Mouse (Mus musculus): ENCODE results near the gene Areg.
A peak's percentile ranks its signal among the peaks of the same experiment; 100 is the strongest.

The Areg gene

GRCm38 (mm10) chr5:91139446-91139873, at the start of gene Areg:
Gene Areg, plus strand, starts transcription at chr5:91139599.
- DNase-seq (ENCODE audit: low read depth, low spot score): peak; percentile 22

- no peak for DNase-seq (ENCODE audit: low read depth, low spot score)
Measured at GRCm38 (mm10) chr5:91090301-91090700, 49.1 kb upstream of the Areg start.

- no peak for DNase-seq (ENCODE audit: low read depth, low spot score)
Measured at GRCm38 (mm10) chr5:91097911-91098614, 41.3 kb upstream of the Areg start.

GRCm38 (mm10) chr5:91101742-91102141, 37.7 kb upstream of the Areg start:
- no peak for DNase-seq (ENCODE audit: low read depth, low spot score)

DNA sequence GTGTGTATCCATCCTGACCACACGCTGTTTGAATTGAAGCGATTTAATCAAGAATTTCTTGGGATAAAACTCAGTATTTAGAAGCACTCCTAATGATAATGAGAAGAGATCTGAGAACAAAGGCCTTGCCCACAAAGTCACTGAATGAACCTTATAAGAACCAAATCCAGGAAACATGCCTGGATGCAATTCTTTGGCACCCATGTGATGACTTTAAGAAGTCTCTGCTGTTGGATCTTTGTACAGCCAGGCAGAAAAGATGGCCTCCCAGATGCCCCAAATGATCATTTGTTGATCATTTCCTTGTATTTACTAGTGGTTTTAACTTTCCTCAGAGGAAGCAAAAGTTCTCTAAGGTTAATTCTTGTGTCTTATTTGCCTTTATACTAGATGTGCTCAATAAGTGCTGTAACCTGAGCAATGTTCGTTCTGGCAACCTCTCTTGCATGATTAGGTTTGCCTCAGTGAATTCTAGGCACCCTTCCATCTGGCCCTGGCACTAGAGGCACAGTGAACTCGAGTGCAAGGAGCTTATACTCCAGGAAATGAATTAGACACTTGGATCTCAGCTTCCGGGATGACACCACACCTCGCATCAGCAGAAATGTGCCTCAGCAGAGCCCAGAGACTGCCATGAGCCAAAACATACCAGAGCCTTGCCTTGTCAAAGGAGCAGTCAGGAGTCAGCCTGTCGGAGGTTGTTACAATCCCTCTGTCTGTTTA, 35.3 kb upstream of the Areg start:
- DNase-seq (ENCODE audit: low read depth, low spot score): no peak

DNA sequence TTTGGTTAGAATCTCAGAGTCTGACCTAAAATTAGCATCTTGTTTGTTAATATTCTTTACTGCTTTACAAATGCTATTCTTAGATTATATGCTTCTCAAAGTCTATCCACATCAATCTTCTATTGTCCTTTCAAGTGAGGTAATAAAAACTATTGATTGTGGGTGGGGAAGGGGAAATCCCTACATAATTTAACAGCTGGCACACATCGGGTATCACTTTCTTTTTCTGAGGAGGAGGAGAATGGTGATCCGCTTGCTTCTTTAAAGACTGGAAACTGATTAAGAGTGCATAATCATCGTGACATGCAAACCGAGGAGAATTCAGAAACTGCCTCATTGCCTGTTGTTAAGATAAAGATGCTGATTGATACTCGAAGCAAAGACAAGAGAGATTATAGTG, 33.2 kb upstream of the Areg start:
- DNase-seq (ENCODE audit: low read depth, low spot score): no peak

GRCm38 (mm10) chr5:91110023-91110670, 29.3 kb upstream of the Areg start:
- no peak for DNase-seq (ENCODE audit: low read depth, low spot score)

DNA sequence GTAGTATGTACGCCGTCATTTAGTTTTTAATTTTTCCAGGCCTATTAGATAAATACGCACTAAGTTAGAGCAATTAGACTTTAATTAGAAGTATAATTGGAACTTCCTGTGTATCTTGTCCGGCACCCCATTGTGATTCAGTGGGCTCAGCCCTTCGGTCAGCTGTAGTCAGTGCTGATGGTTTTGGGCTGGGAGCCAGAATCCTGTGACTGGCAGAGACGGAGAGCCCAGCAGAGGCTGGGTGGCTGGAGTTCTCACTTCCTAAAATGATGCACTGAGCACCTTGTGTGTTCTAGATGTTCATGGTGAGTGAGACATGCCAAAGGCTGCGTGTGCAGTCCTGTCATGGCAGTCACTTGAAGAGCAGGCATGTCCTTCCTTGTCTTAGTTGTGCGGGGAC, 28.4 kb upstream of the Areg start:
- DNase-seq (ENCODE audit: low read depth, low spot score): no peak

DNA sequence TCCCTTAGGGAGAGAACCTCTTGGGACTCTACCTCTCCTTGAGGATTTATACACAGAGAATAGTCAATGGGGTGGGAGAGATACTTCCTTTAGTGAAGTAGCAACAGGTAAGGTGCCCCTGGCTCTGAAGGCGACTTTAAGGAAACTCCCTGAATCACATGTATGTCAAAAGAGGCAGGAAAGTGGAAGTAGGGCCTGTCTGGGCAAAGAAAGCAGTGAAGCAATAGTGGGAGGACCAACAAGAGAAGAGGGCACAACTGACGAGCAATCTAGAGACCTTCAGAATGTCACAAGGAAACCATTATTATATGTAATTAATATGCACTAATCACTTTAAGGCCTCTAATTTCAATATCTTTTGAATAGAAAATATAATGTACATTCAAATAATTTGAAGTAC, 25.4 kb upstream of the Areg start:
- DNase-seq (ENCODE audit: low read depth, low spot score): no peak

DNA sequence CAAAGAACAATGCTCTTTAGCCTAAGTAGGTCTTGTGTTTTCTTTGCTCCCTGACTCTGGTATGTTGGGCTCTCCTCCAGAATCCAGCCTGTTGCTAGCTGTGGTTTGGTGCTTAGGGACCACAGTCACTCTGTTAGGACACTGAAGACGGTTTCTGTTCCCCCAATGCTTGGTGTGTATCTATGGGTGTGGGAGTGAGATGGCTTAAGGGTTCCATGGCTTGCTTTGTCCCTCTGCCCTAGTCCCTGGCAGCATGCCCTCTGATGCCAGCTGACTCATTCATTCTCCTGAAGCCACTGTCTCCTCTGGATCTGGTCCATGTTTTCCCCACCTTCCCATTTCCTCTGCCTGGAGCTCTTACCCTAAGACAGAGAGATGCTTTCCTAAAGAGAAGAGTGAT, 24.8 kb upstream of the Areg start:
- DNase-seq (ENCODE audit: low read depth, low spot score): no peak

GRCm38 (mm10) chr5:91118618-91119017, 20.8 kb upstream of the Areg start:
- no peak for DNase-seq (ENCODE audit: low read depth, low spot score)

DNA sequence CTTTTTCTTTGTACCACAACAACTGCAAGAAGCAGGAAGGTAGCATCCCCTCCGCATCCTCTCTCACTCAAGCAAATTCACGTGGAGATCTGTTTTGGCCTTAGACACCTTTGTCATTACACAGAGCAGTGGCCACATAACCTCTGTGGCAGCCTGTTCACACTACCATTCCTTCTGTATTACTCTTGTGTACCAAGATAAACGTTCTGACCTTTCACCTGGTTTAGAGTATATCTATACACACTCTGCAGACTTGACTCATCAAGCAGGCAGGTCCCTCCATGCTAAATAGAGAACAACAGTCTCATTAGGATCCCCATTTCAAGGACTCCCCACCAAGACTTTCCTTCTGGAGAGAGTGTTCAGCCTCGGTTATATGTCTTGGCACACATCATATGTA, 16.0 kb upstream of the Areg start:
- DNase-seq (ENCODE audit: low read depth, low spot score): no peak

GRCm38 (mm10) chr5:91124140-91124539, 15.3 kb upstream of the Areg start:
- DNase-seq (ENCODE audit: low read depth, low spot score): no peak

GRCm38 (mm10) chr5:91126623-91127022, 12.8 kb upstream of the Areg start:
- DNase-seq (ENCODE audit: low read depth, low spot score): no peak

GRCm38 (mm10) chr5:91134961-91135360, 4.4 kb upstream of the Areg start:
- no peak for DNase-seq (ENCODE audit: low read depth, low spot score)

GRCm38 (mm10) chr5:91138970-91139369, 429 bp upstream of the Areg start:
- no peak for DNase-seq (ENCODE audit: low read depth, low spot score)

- no peak for DNase-seq (ENCODE audit: low read depth, low spot score)
Measured at GRCm38 (mm10) chr5:91140896-91141448, 1.6 kb downstream of the Areg start.

DNA sequence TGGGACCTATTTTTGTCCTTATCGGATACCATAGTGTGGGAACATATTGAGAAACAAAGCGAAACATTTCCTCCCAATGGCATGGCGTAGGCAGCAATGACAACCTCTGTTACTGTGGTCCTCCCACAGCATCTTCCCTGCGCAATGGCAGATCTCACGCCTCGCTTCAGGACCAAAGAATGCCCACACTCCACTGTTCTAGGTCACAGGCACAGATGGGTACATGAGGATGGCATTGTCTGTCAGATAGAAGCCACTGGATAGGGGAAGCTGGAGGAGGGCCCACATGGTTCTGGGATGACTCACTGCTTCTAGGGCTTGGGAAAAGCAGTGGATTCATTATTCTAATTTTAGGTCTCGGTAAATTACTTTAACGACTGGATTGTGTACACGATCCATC, 5.6 kb downstream of the Areg start:
- no peak for DNase-seq (ENCODE audit: low read depth, low spot score)

DNA sequence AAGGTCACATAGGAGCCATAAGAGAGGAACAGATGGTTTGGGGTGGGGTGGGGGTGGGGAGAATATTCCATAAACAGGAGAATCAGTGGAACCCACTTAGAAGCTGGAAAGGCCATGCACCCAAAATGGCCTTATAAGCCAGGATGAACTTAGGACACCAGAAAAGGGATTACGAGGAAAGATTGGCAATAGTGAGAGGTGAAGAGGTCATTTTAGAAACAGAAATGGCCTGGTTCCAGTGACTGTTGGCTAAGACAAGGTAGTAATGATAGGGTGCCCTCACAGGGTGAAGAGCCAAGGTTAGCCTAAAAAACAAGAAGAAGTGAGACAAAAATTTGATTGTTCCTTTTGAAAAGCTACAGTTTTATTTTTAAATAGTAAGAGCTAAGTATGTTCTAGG, 7.6 kb downstream of the Areg start:
- DNase-seq (ENCODE audit: low read depth, low spot score): no peak

DNA sequence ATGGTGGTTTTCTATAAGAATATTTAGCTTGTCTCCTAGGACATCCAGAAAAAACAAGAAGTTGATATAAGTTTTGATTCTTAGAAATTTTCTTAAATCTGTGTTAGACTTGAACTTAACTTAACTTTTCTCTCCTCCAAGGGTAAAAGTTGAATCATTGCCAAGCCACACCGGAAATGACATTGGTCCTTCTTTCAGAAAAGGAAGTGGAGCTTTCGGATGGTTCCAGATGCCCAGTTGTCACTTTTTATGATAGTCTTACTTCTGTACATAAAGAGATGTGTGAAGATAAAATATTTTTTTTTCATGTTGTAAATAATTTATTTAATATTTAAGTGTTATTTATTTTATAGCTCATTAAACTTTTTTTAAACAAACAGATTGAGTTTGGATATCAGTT, 8.7 kb downstream of the Areg start:
- DNase-seq (ENCODE audit: low read depth, low spot score): no peak

DNA sequence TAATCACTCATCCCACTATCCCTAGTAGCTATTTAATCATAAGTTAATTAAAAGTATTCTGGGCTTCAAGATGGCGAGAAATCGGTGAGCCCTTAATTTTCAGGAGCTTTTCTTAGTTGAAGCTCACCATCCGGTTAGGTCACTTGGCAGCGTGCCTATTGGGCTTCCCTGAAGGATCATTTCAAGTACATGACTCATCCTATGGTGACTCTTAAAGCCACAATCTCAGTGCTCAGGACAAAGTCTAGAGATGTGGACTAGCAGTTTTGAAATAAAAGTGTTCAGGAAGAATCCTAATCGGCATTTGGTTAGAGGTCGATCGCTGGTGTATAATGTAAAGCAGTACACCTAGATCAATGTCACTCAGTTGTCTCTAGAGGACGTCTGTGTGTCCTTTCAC, 17.3 kb downstream of the Areg start:
- no peak for DNase-seq (ENCODE audit: low read depth, low spot score)

DNA sequence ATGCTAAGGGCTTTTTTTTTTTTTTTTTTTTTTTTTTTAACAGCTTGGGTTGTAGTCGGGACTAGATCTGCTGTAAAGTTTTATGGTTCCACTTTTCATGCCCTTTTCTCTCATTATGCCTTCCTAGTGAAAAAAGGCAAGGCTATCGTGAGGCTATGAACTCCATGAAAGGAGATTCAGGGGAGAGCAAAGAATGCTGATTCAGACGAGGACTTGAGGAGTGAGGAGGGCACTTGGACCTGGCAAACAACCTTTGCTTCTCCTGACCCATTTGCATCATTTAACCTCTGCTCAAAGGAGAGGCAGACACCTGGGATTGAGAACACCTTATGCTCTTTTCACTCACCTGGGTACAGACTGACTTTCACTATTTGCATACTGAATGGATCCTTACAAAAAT, 17.8 kb downstream of the Areg start:
- no peak for DNase-seq (ENCODE audit: low read depth, low spot score)

DNA sequence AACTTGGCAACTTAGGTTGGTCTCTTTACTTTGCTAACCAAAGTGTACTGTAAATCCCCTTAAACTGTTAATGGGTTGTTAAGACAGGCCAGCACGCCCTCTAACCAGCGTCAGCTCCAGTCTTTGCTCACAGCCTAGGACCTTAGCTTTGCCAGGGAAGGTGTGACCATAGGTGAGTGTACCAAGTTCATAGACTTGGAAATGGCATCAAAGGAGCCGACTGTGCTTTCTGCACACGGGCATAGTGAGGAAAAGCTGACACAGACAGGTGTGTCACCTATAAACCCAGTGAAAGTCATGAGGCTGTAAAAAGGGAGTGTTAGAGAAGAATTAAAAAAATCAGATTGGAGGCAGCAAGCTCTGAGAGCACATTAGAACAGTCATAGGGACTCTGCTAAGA, 23.4 kb downstream of the Areg start:
- DNase-seq (ENCODE audit: low read depth, low spot score): no peak

All from WW6 (cell line).